Mouse (Mus musculus): ENCODE data around the gene Cfl1. TPM values are rescaled to one million over a fixed set of nuclear protein-coding genes. Genes with fewer than 3 reads are reported as not detected.

The Cfl1 gene
- 1,591 and 1,653 TPM in 2 replicates for polyA plus RNA-seq (2015; fragmentation: Nextera tagmentation; extraction: Ambion mirVana)

- H3K36me3 ChIP-seq (ENCODE audit: insufficient read depth, low read length): peaks cover 14% of the 10 kb centered on the region
- TF ChIP-seq EP300 (IDR thresholded peaks at IDR 0.05) (no peak), CTCF (IDR thresholded peaks at IDR 0.05) (peak; percentile 35)
- peak; percentile 59 for ATAC-seq
- H3K4me1 ChIP-seq (ENCODE audit: insufficient read depth, low read depth, low read length): peaks cover 21% of the 10 kb centered on the region; the same call in 1 of the 2 replicates
- no peaks in the 10 kb centered on the region for H3K27me3 ChIP-seq (replicated peaks; ENCODE audit: insufficient read depth, low read length)
- H3K9me3 ChIP-seq (ENCODE audit: low read length): no peaks in the 10 kb centered on the region
- 3% methylated on average over 58 of the region's 62 CpGs for WGBS
- H3K27ac ChIP-seq (ENCODE audit: low read length): peak within 1 kb of the TSS; percentile 98
- H3K9ac ChIP-seq (replicated peaks; ENCODE audit: low read depth): peak within 1 kb of the TSS; percentile 96
- peak; percentile 99 for DNase-seq (ENCODE audit: low spot score)
- H3K4me3 ChIP-seq (ENCODE audit: low read depth, low read length): peak within 1 kb of the TSS; percentile 94
- H3K4me2 ChIP-seq (replicated peaks; ENCODE audit: low read depth, low read length): peak within 1 kb of the TSS; percentile 76
Measured at GRCm38 (mm10) chr19:5490313-5490897, at the start of gene Cfl1. TSS of gene Cfl1 (plus strand) at chr19:5490455.

- ATAC-seq (no peak), DNase-seq (ENCODE audit: low spot score) (peak; percentile 53)
- no peak overlapping the region for H3K27ac ChIP-seq (ENCODE audit: low read length)
- TF ChIP-seq CTCF (IDR thresholded peaks at IDR 0.05) (no peak), EP300 (IDR thresholded peaks at IDR 0.05) (no peak)
- H3K36me3 ChIP-seq (ENCODE audit: insufficient read depth, low read length): no peaks in the 10 kb centered on the region
- no peak overlapping the region for H3K4me3 ChIP-seq (ENCODE audit: low read depth, low read length)
- H3K4me2 ChIP-seq (replicated peaks; ENCODE audit: low read depth, low read length): no peak overlapping the region
- peaks cover 7% of the 10 kb centered on the region; the same call in 1 of the 2 replicates for H3K4me1 ChIP-seq (ENCODE audit: insufficient read depth, low read depth, low read length)
- WGBS: 39% methylated on average over 9 of the region's 9 CpGs
- peaks cover 10% of the 10 kb centered on the region for H3K27me3 ChIP-seq (replicated peaks; ENCODE audit: insufficient read depth, low read length)
- H3K9me3 ChIP-seq (ENCODE audit: low read length): no peaks in the 10 kb centered on the region; the same call in 1 of the 2 replicates
- H3K9ac ChIP-seq (replicated peaks; ENCODE audit: low read depth): no peak overlapping the region
Measured at GRCm38 (mm10) chr19:5444371-5444908, 45.8 kb upstream of the Cfl1 start.

- Histone ChIP-seq H3K9me3 (ENCODE audit: low read length) (no peaks in the 10 kb centered on the region; the same call in 1 of the 2 replicates), H3K36me3 (ENCODE audit: insufficient read depth, low read length) (no peaks in the 10 kb centered on the region), H3K27me3 (replicated peaks; ENCODE audit: insufficient read depth, low read length) (peaks cover 10% of the 10 kb centered on the region), H3K4me3 (ENCODE audit: low read depth, low read length) (no peak overlapping the region), H3K27ac (ENCODE audit: low read length) (no peak overlapping the region), H3K4me1 (ENCODE audit: insufficient read depth, low read depth, low read length) (peaks cover 7% of the 10 kb centered on the region; the same call in 1 of the 2 replicates), H3K9ac (replicated peaks; ENCODE audit: low read depth) (no peak overlapping the region), H3K4me2 (replicated peaks; ENCODE audit: low read depth, low read length) (no peak overlapping the region)
- TF ChIP-seq EP300 (IDR thresholded peaks at IDR 0.05): no peak
- 19% methylated on average over 7 of the region's 7 CpGs for WGBS
- ATAC-seq: 0 out of 2 replicates have a peak, but pooled peaks have one; percentile 20
- no peak for DNase-seq (ENCODE audit: low spot score)
Measured at GRCm38 (mm10) chr19:5444954-5445353, 45.3 kb upstream of the Cfl1 start.

GRCm38 (mm10) chr19:5445747-5446146 lies 44.5 kb upstream of the Cfl1 start:
- Histone ChIP-seq H3K4me2 (replicated peaks; ENCODE audit: low read depth, low read length) (no peak overlapping the region), H3K27ac (ENCODE audit: low read length) (no peak overlapping the region), H3K9me3 (ENCODE audit: low read length) (no peaks in the 10 kb centered on the region), H3K27me3 (replicated peaks; ENCODE audit: insufficient read depth, low read length) (peaks cover 10% of the 10 kb centered on the region), H3K36me3 (ENCODE audit: insufficient read depth, low read length) (no peaks in the 10 kb centered on the region), H3K4me1 (ENCODE audit: insufficient read depth, low read depth, low read length) (peaks cover 7% of the 10 kb centered on the region; the same call in 1 of the 2 replicates), H3K9ac (replicated peaks; ENCODE audit: low read depth) (no peak overlapping the region), H3K4me3 (ENCODE audit: low read depth, low read length) (no peak overlapping the region)
- no peak for TF ChIP-seq EP300 (IDR thresholded peaks at IDR 0.05)
- TF ChIP-seq CTCF (IDR thresholded peaks at IDR 0.05): no peak
- ATAC-seq (no peak), DNase-seq (ENCODE audit: low spot score) (no peak)
- 90% methylated on average over 5 of the region's 5 CpGs for WGBS

- DNase-seq (ENCODE audit: low spot score) (peak; percentile 81), ATAC-seq (peak; percentile 75)
- H3K27ac ChIP-seq (ENCODE audit: low read length): no peak within 1 kb of the TSS
- peak within 1 kb of the TSS; percentile 44 for H3K4me3 ChIP-seq (ENCODE audit: low read depth, low read length)
- peak within 1 kb of the TSS; percentile 85 for H3K4me2 ChIP-seq (replicated peaks; ENCODE audit: low read depth, low read length)
- no peak within 1 kb of the TSS for H3K9ac ChIP-seq (replicated peaks; ENCODE audit: low read depth)
- under 1% methylated on average over 64 of the region's 70 CpGs for WGBS
- H3K9me3 ChIP-seq (ENCODE audit: low read length): no peaks in the 10 kb centered on the region
- H3K27me3 ChIP-seq (replicated peaks; ENCODE audit: insufficient read depth, low read length): peaks cover 10% of the 10 kb centered on the region
- no peak for TF ChIP-seq CTCF (IDR thresholded peaks at IDR 0.05)
- TF ChIP-seq EP300 (IDR thresholded peaks at IDR 0.05): no peak
- H3K4me1 ChIP-seq (ENCODE audit: insufficient read depth, low read depth, low read length): peaks cover 7% of the 10 kb centered on the region; the same call in 1 of the 2 replicates
- H3K36me3 ChIP-seq (ENCODE audit: insufficient read depth, low read length): no peaks in the 10 kb centered on the region
Measured at GRCm38 (mm10) chr19:5447515-5448353, 42.5 kb upstream of the Cfl1 start, which contains the start of gene Fosl1. TSS of gene Fosl1 (plus strand) at chr19:5447547.

Data from lung, postnatal 0 days (tissue).